Mouse (Mus musculus): ENCODE measurements around the gene Gm43552. TPM values are rescaled to one million over a fixed set of nuclear protein-coding genes. Genes with fewer than 3 reads are reported as not detected.
"Not testable (repeated sequence)": the region's sequence is repeated elsewhere in the genome, so short reads cannot be mapped to it uniquely, and the experiment has no call there.

The Gm43552 gene
- total RNA-seq (2015; ENCODE audit: low replicate concordance) (not detected in 2 replicates), total RNA-seq (2017; ENCODE audit: low replicate concordance) (not detected in 2 replicates)

DNA sequence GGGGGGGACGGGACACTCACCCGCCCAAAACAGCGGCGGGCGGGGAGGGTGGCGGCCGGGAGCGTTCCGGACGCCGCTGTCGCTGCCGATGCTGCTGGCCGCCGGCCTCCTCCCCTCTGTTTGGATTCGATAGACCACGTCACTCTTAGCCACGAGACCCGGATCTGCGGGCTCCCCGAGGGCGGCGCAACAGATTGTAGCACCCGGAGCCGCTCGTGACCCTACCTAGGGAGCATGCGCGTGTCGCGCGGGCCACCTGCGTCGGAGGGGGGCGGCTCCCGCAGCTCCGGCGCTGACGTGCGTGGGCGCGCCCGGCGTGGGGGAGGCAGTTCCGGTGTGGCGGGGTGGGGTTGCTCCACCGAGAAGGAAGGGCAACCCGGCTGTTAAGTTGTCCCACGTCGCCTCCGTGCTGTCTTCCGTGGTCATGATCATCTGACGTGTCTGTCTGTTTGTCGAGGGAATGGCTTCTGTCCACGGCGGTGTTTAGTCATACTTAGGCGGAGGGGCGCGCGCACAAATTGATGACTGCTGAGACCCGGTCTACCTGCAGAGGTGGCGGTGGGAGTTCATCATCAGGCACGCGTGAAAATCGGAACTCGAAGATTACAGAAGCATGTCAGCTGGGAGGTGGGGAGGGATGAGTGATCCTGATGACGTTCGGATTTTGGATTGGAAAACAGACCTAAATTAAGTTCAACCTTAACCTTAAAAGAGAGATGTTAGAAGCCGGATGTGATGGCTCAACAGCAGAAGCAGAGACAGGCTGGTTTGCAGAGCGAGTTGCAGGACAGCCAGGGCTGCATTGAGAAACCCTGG lies at the start of gene Gm43552:
Gm43552 (minus strand) TSS at position 118 of the 816 bp plus-strand sequence.
- peak; percentile 94 for ATAC-seq (replicated peaks; ENCODE audit: low FRiP score, poor library complexity, severe bottlenecking)

DNA sequence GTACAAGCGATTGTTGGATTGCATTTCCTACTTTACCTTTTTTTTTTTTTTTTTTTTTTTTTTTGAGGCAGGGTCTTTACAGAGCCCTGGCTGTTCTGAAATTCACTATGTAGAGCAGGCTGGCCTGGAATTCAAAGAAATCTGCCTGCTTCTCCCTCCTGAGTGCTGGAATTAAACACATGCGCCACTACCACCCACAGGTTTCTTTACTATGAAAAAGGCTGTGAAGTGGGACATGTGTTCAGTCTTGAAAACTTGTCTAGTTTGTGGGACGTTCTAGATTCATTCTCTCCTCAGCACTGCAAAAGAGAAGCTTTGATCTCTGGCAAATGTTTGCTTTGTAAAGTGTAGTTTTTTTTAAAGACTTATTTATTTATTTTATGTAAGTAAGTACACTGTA lies 49.3 kb upstream of the Gm43552 start:
- ATAC-seq (replicated peaks; ENCODE audit: low FRiP score, poor library complexity, severe bottlenecking): no peak

GRCm38 (mm10) chr5:65539786-65540185 lies 47.2 kb upstream of the Gm43552 start:
- no peak for ATAC-seq (replicated peaks; ENCODE audit: low FRiP score, poor library complexity, severe bottlenecking)

GRCm38 (mm10) chr5:65538829-65539228 lies 46.2 kb upstream of the Gm43552 start:
- ATAC-seq (replicated peaks; ENCODE audit: low FRiP score, poor library complexity, severe bottlenecking): no peak

GRCm38 (mm10) chr5:65538121-65538520 lies 45.5 kb upstream of the Gm43552 start:
- peak; percentile 15; the same call in 1 of the 2 replicates for ATAC-seq (replicated peaks; ENCODE audit: low FRiP score, poor library complexity, severe bottlenecking)

DNA sequence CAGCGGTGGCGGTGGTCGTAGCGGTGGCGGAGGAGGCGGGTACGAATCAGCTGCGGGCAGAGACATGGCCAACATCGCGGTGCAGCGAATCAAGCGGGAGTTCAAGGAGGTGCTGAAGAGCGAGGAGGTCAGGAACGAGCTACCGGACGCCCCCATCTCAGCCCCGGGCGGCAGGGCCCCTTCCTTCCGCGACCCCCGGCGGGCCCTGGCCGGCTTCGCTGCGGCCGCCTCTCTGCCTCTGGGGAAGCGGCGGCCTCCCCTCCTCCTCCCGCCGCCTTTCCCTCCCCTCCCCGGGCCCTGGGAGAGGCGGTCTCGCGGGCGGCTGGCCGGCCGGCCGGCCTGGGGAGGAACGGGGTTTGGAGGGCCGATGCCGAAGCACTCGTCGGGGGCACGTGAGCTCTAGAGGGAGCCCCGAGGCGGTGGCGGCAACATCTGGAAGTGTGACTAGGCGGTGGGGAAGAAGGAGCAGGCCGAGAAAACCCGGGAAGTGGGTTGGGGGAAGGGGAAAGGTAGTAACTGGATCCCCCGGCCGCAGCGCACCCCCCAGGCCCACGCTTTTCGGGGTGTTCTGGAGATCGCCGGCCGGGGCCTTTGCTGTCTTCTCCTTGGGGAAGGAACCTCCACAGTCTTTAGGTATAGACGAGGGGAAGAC lies 44.9 kb upstream of the Gm43552 start:
- peak; percentile 66 for ATAC-seq (replicated peaks; ENCODE audit: low FRiP score, poor library complexity, severe bottlenecking)

DNA sequence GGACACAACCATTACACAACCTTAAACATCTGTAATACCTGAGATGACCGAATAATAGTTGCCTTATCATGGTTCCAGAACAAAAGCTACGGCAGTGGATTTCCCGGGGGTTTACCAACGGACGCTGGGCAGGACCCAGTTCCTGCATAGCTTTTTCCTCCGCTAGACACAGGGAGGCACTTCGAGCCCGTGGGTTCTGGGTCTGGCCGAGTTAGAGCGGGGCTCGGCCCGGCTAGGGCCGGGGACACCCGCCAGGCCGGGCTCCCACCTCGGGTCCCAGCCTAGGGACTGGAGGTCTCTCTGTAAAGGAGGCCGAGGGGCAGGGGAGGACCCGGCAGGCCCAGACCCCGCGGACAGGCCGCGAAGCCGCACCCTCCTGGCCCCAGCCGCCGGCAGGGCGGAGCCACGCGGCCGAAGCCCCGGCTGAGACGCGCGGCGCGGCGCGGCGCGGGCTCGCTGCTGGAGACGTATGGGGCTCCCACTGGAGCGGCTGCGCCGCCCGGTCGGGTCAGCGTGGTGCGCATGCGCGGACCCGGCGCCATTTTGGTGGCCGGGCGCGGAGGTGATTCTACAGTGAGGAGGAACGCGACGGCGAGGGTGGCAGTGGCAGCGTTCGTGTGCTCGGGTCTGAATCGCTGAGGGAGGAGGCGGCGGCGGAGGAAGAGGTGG lies 44.3 kb upstream of the Gm43552 start, which contains the start of the genes Smim14 and Ube2k:
Smim14 (minus strand) TSS at position 434 of the 669 bp plus-strand sequence.
Ube2k (plus strand) TSS at position 483 of the 669 bp plus-strand sequence.
- peak; percentile 85 for ATAC-seq (replicated peaks; ENCODE audit: low FRiP score, poor library complexity, severe bottlenecking)

DNA sequence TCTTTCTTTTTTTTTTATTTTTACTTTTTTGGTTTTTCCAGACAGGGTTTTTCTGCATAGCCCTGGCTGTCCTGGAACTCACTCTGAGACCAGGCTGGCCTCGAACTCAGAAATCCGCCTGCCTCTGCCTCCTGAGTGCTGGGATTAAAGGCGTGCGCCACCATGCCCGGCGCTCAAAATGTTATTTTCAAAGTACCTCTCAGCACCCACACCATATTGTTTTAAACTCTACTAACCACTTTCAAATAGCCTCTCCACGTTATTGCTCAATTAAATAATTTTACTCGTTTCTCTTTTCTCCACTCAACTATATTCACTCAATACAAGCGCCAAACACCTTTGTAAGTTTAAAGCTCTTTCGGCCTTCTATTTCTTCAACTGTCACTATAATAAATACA lies 43.4 kb upstream of the Gm43552 start:
- ATAC-seq (replicated peaks; ENCODE audit: low FRiP score, poor library complexity, severe bottlenecking): not testable (repeated sequence)

GRCm38 (mm10) chr5:65535457-65536067 lies 42.9 kb upstream of the Gm43552 start:
- peak; percentile 35; the same call in 1 of the 2 replicates for ATAC-seq (replicated peaks; ENCODE audit: low FRiP score, poor library complexity, severe bottlenecking)

DNA sequence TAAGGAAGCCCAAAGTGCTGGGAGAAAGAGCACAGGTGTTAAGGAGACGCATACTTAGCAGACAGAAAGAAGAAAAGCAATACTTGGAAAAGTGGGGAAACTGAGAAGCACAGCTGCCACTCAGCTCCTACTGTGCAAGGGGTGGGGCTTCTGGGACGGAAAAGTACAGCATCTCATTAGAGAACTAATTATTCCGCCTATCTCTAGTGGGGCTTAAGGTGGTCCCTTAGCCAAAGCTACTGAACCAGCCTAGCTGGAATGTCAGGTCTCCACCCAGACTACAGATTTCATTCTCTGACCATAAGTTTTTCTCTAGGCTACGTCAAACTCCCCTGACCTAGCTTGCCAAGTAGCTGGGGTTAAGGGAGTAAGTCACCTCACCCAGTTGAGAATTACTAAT lies 41.9 kb upstream of the Gm43552 start:
- ATAC-seq (replicated peaks; ENCODE audit: low FRiP score, poor library complexity, severe bottlenecking): no peak

DNA sequence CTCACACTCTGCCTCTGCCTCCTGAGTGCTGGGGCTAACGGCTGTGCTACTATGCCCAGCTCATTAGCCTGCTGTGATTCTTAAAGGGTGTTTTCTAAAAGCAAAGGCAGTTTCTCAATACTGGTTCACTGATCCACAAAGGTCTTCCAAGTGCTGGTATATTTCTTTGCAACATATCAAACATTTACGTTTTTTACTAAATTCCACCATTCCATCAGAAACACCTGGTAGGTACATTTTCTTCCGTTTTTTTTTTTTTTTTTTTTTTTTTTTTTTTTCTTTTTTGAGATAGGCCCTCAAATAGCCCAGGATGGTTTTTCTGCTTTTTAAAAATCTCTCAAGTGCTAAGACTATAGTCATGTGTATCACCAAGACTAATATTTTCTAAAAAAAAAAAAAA lies 38.6 kb upstream of the Gm43552 start:
- ATAC-seq (replicated peaks; ENCODE audit: low FRiP score, poor library complexity, severe bottlenecking): no peak

GRCm38 (mm10) chr5:65525674-65526443 lies 33.2 kb upstream of the Gm43552 start:
- no peak for ATAC-seq (replicated peaks; ENCODE audit: low FRiP score, poor library complexity, severe bottlenecking)

DNA sequence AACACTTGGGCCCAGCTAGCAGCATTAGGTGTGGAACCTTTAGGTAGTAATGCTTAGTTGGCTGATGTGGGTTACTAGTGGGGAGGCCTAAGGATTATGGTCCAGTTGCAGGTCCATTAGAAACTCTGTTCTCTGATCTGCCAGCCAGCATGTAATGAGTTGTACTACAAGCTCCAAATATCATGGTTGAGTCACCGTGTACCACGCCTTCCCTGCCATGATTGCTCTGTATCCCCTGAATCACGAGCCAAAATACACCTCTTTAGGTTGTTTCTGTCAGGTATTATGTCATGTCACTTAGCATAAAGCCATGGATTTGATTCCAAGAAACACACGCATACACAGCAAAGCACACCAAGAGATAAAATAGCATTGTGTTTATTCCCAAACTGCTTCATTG lies 32.2 kb upstream of the Gm43552 start:
- ATAC-seq (replicated peaks; ENCODE audit: low FRiP score, poor library complexity, severe bottlenecking): no peak

- peak; percentile 63; the same call in 1 of the 2 replicates for ATAC-seq (replicated peaks; ENCODE audit: low FRiP score, poor library complexity, severe bottlenecking)
Measured at GRCm38 (mm10) chr5:65521803-65522202, 29.2 kb upstream of the Gm43552 start.

DNA sequence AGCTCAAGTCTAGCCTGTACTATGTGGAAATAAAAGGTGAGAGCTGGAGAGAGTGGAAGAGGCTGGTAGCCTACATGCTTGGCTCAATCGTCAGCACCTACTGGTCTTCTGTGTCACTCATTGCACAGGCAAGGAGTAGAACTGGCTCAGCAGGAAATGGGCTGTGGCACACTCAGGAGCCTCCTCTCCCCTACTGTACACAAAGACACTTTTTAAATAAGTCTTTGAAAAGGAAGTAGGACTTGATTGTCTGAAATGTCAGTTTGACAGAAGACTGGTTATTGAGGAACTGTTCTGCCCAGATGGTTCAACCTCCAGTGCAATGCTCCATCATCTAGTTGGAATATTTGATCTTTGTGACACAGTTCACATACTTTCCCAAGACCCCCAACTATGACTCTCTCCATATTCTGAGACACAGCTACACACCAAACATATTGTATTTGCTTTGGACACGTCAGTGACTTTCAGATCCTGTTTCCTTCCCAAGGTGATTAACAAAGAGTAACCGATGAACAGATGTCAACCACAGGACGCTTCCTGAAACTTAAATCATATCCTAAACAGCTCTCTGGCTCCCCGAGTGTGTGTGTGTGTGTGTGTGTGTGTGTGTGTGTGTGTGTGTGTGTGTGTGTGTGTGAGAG lies 22.1 kb upstream of the Gm43552 start:
- ATAC-seq (replicated peaks; ENCODE audit: low FRiP score, poor library complexity, severe bottlenecking): no peak

DNA sequence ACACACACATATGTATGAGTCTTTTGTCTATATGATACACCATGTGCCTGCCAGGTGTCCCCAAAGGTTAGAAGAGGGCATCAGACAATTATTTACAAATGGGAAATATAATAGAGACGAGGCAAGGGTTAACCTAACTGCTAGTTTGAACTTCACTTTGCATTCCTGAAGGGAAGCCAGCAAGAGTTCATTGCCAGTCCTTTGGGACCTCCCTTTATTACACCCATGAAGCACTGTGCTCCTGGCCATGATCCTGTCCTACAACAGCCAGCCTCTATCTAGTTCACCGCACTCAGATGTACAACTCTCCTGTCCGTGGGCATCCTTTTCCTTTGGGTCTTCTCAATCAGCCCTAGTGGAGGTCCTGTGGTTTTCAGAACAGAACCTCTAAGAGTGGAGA lies 20.9 kb upstream of the Gm43552 start:
- no peak for ATAC-seq (replicated peaks; ENCODE audit: low FRiP score, poor library complexity, severe bottlenecking)

DNA sequence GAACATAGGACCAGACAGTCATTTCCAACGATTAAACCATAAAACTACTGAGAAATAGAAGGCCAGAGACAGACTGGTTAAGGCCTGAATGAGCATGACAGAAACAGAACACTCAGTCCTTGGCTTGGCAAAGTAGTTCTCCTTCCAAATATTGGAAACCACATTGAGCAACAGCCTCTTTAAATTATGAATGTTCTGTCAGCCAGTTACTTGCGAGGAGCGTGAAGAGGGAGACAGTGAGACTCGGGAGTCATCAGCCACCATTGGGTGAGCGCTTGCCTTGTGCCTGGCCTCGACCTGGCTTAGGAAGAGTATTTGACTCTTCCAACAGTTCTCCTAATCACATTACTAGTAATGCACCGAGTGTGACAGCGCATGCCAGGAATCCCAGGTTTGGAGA lies 15.8 kb upstream of the Gm43552 start:
- ATAC-seq (replicated peaks; ENCODE audit: low FRiP score, poor library complexity, severe bottlenecking): no peak

GRCm38 (mm10) chr5:65505786-65506185 lies 13.2 kb upstream of the Gm43552 start:
- no peak; the same call in 1 of the 2 replicates for ATAC-seq (replicated peaks; ENCODE audit: low FRiP score, poor library complexity, severe bottlenecking)

- no peak for ATAC-seq (replicated peaks; ENCODE audit: low FRiP score, poor library complexity, severe bottlenecking)
Measured at GRCm38 (mm10) chr5:65501407-65501806, 8.8 kb upstream of the Gm43552 start.

Data from erythroid progenitor cell, adult 5-6 weeks (primary cell).